Mouse (Mus musculus): ENCODE results near the gene Arid5a. TPM values are rescaled to one million over a fixed set of nuclear protein-coding genes. Genes with fewer than 3 reads are reported as not detected.

The Arid5a gene
- polyA plus RNA-seq, 1 experiment from 2014 or later: 13.1 TPM

DNA sequence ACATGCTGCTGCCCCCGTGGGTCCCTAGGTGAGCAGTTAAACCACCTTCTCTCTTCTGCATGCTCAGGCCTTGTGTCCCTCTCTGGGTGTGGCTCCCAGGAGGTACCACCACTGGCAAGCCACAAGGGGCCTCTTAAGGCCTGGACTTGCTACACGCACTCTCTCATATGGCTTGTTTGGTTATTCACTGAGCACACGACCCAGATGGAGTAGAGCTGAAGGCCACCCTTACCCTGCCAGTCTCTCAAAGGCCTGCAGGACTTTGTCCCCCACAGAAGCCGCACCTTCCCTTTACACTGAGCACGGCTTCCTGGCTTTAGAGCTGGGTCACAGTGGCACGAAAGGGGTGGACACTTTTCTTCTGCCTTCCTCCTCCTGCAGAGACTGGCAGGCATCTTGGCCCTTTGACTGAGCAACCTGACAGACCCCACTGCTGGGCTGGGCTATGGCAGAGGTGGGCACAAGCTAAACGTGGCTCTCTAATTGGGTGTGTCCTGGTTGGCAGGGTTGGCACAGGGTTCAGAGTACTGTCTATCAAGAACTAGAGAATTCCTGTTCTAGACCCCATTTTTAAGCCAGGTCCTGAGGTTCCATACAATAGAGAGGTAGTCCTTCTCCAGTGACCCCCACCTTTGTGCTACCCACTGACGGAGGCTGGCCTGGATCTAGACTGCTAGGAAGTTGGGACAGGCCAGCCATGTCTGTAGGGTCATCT lies 35.9 kb upstream of the Arid5a start:
- Histone ChIP-seq H3K36me3 (no peaks in the 10 kb centered on the region), H3K4me1 (replicated peaks) (peaks cover 44% of the 10 kb centered on the region), H3K9me3 (replicated peaks) (no peaks in the 10 kb centered on the region), H3K27ac (peak overlapping the region; percentile 71), H3K4me2 (peak overlapping the region; percentile 53; the same call in 1 of the 2 replicates), H3K4me3 (no peak overlapping the region), H3K27me3 (peaks cover 9% of the 10 kb centered on the region), H3K9ac (peak overlapping the region; percentile 29; the same call in 1 of the 2 replicates)
- WGBS: 65% methylated on average over 8 of the region's 8 CpGs
- ATAC-seq (replicated peaks; ENCODE audit: insufficient number of reproducible peaks, insufficient read depth, low FRiP score, low read depth): no peak

DNA sequence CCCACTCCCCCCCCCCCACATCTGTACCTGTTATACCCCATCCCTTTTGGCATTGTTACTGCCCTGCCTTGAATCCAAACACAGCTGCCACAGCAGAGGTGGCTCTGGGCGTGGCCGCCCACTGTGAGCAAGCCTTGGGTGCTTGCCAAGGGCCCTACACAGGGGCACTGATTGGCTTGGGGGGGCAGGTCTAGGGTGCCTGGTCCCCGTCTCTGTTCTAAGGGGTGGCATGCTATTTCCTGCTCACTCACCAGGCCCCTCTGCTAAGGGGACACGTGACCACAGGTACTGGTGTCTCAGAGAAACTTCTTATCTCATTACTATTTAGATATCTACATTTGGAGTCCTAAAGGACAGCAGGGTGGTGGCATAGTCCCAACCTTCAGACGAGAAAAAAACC lies 35.0 kb upstream of the Arid5a start:
- Histone ChIP-seq H3K27me3 (peaks cover 9% of the 10 kb centered on the region), H3K9ac (no peak overlapping the region), H3K4me3 (peak overlapping the region; percentile 20), H3K27ac (peak overlapping the region; percentile 71), H3K4me2 (peak overlapping the region; percentile 53), H3K9me3 (replicated peaks) (no peaks in the 10 kb centered on the region), H3K4me1 (replicated peaks) (peaks cover 44% of the 10 kb centered on the region), H3K36me3 (no peaks in the 10 kb centered on the region)
- no peak for ATAC-seq (replicated peaks; ENCODE audit: insufficient number of reproducible peaks, insufficient read depth, low FRiP score, low read depth)
- 28% methylated on average over 5 of the region's 5 CpGs for WGBS

DNA sequence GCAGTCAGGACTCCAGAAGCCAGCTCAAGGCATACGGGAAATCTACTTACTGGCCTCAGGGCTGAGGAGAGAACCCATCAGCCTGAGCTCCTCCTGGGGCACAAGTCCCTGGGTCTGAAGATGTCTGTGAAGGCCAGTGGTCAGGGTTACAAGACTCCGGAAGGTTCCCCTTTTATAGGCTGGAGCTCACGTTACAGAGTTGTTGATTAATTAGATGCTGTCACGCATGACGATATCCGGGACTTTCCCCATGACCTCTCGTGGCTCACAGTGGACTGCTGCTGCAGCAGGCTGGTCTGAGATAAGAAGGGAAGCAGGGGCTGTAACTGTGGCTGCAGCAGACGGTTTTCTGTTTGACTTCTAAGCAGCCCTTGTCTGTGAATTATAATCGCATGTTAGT lies 34.2 kb upstream of the Arid5a start:
- ATAC-seq (replicated peaks; ENCODE audit: insufficient number of reproducible peaks, insufficient read depth, low FRiP score, low read depth): no peak
- Histone ChIP-seq H3K9me3 (replicated peaks) (no peaks in the 10 kb centered on the region), H3K36me3 (no peaks in the 10 kb centered on the region), H3K27ac (peak overlapping the region; percentile 71), H3K4me3 (peak overlapping the region; percentile 20), H3K4me2 (peak overlapping the region; percentile 53), H3K9ac (0 out of 2 replicates have a peak overlapping the region, but pooled peaks have one; percentile 12), H3K4me1 (replicated peaks) (peaks cover 44% of the 10 kb centered on the region), H3K27me3 (peaks cover 9% of the 10 kb centered on the region)
- WGBS: 4% methylated on average over 9 of the region's 9 CpGs

DNA sequence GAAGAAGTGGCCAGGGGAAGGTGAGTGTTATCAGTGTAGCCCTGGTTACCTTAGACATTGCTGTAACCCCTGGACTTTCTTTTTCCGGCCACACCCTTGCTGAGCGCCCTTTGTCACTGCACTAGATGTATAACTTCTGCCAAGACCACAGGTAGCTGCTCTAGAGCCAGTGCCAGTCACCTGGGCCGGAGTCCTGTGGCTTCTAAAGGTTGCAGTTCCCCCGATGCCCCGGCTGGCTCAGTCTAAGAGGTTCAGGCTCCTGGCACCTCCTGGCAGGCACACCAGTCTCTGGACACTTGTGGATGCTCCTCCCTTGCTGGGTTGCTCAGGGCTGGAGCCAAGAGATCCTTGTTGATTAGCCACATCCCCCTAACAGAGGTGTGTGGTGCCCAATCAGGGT lies 33.1 kb upstream of the Arid5a start, which contains the start of gene Neurl3:
TSS of gene Neurl3 (minus strand) at position 225 of the 400 bp plus-strand sequence.
- no peaks in the 10 kb centered on the region for H3K9me3 ChIP-seq (replicated peaks)
- H3K27me3 ChIP-seq: peaks cover under 1% of the 10 kb centered on the region; the same call in 1 of the 2 replicates
- peak within 1 kb of the TSS; percentile 71 for H3K27ac ChIP-seq
- peak within 1 kb of the TSS; percentile 53 for H3K4me2 ChIP-seq
- H3K36me3 ChIP-seq: no peaks in the 10 kb centered on the region
- no peak for ATAC-seq (replicated peaks; ENCODE audit: insufficient number of reproducible peaks, insufficient read depth, low FRiP score, low read depth)
- peaks cover 38% of the 10 kb centered on the region for H3K4me1 ChIP-seq (replicated peaks)
- peak within 1 kb of the TSS; percentile 20 for H3K4me3 ChIP-seq
- H3K9ac ChIP-seq: 0 out of 2 replicates have a peak within 1 kb of the TSS, but pooled peaks have one; percentile 12
- 83% methylated on average over 5 of the region's 5 CpGs for WGBS

DNA sequence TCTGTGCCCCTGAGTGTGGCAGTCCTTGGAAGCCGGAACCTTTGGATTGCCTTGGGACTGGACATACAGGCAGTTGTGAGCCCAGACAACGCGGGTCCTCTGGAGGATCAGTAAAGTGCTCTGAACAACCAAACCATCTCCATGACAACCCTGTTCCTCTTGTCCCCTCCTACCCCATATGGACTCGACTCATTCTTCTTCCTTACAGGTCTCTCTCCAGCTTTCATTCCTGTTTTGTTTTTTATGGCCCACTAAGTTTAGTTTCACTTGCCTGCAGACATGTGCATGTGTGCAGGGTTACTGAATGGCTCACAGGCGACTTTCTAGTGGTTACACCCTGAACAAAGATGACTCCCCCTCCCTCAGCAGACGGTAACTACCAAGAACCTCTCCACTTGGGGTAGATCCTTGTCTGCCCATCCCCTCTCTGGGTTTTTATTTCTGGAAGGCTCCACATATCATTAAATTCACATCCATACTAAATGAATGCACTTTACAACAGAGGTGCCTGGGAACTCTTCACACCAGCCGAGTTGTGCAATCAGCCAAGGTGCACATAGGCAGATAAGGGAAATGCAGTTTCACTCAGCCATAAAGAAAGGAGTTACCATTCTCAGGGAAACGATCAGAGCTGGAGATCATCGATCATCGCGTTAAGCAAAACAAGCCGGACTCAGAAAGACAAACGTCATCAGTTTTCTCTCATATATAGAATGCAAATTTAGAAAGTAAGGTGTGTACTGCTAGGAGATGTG lies 31.7 kb upstream of the Arid5a start:
- Histone ChIP-seq H3K9ac (no peak overlapping the region), H3K27me3 (no peaks in the 10 kb centered on the region), H3K4me3 (no peak overlapping the region), H3K4me1 (replicated peaks) (peaks cover 30% of the 10 kb centered on the region), H3K4me2 (no peak overlapping the region), H3K27ac (no peak overlapping the region), H3K9me3 (replicated peaks) (no peaks in the 10 kb centered on the region), H3K36me3 (no peaks in the 10 kb centered on the region)
- no peak for ATAC-seq (replicated peaks; ENCODE audit: insufficient number of reproducible peaks, insufficient read depth, low FRiP score, low read depth)
- WGBS: 70% methylated on average over 13 of the region's 13 CpGs

DNA sequence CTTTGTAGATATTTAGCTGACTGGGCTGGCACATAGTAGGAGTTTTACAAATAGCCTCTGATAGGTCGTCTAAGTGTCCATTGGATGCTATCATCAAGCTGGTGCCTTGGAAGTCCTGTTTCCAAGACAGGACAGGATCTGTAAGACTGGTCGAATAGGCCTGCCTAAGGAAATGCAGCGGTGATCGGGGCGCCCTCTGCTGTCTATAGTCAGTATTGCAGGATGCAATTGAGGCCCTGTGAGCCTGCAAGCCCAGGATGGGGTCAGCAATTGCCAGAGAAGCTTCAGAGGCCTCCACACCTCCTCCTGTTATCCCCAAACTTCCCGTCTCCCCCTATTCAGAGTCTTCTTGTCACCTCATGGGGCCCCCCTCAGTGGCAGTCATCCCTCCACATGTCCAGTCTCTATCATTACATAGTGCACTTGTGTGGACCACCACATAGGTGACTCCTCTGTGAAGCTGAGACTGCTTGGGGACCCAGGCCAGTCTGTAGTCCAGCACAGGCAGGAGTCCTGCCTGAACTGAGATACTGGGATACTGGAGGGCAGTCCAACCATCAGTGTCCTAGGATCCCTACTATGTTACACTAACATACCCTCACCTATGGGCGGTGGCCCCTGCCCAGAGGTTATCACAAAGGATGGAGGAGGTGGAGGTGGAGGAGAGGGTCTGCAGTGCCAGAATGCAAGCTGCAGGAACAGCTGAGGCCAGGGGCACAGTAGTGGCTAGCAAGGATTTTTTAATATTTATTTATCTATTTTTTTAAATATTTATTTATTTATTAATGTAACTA lies 30.1 kb upstream of the Arid5a start:
- H3K9me3 ChIP-seq (replicated peaks): no peaks in the 10 kb centered on the region
- no peak overlapping the region for H3K4me2 ChIP-seq
- WGBS: 20% methylated on average over 7 of the region's 7 CpGs

DNA sequence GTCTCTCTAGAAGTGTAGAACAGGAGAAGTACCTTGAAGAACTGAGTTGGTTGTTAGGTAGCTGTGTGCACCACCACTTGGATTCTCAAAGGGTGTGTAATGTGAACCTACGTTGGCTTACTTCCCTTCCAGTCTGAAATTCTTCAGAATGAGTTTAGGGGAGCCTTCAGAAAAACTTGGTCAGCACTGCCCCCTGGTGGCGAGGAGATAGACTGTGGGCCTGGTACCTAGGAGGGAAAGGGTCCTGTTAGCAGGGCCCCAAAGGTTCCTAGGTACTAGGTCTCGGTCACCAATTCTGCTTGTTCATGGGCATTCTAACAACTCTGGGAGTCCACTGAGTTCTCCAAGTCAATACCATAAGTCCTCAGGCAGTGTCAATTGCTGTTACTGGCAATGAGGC lies 28.3 kb upstream of the Arid5a start:
- H3K9me3 ChIP-seq (replicated peaks): no peaks in the 10 kb centered on the region
- 18% methylated on average over 3 of the region's 3 CpGs for WGBS
- H3K36me3 ChIP-seq: no peaks in the 10 kb centered on the region
- H3K9ac ChIP-seq: no peak overlapping the region
- no peaks in the 10 kb centered on the region for H3K27me3 ChIP-seq
- H3K4me1 ChIP-seq (replicated peaks): no peaks in the 10 kb centered on the region
- H3K27ac ChIP-seq: no peak overlapping the region
- ATAC-seq (replicated peaks; ENCODE audit: insufficient number of reproducible peaks, insufficient read depth, low FRiP score, low read depth): no peak
- H3K4me3 ChIP-seq: no peak overlapping the region
- H3K4me2 ChIP-seq: no peak overlapping the region

More for the DNA sequence above, 30.1 kb upstream of the Arid5a start:
- H3K27ac ChIP-seq: no peak overlapping the region
- H3K9ac ChIP-seq: no peak overlapping the region
- peaks cover 13% of the 10 kb centered on the region for H3K4me1 ChIP-seq (replicated peaks)
- ATAC-seq (replicated peaks; ENCODE audit: insufficient number of reproducible peaks, insufficient read depth, low FRiP score, low read depth): no peak
- no peaks in the 10 kb centered on the region for H3K36me3 ChIP-seq
- no peak overlapping the region for H3K4me3 ChIP-seq
- no peaks in the 10 kb centered on the region for H3K27me3 ChIP-seq

DNA sequence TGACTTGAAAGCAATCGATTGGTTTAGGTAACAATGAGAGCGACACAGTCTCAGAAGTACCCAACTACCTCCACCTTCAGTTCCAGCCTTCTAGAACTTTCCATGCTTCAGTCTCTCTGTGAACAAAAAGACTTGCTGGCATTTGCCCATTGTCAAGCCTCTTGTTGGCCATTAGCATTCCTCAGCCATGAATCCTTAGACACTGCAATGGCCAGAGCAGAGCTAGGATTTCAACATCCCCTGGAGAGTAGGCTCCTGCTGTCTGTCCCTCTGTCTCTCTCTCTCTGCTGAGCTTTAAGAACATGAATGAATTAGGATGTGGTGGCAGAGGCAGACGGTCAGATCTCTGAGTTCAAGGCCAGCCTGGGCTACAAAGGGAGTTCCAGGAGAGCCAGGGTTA lies 26.6 kb upstream of the Arid5a start:
- no peaks in the 10 kb centered on the region for H3K9me3 ChIP-seq (replicated peaks)
- H3K4me2 ChIP-seq: no peak overlapping the region
- no peak overlapping the region for H3K4me3 ChIP-seq
- no peaks in the 10 kb centered on the region for H3K36me3 ChIP-seq
- no peak overlapping the region for H3K9ac ChIP-seq
- H3K27me3 ChIP-seq: no peaks in the 10 kb centered on the region
- 84% methylated on average over 3 of the region's 3 CpGs for WGBS
- no peaks in the 10 kb centered on the region for H3K4me1 ChIP-seq (replicated peaks)
- no peak overlapping the region for H3K27ac ChIP-seq
- ATAC-seq (replicated peaks; ENCODE audit: insufficient number of reproducible peaks, insufficient read depth, low FRiP score, low read depth): no peak

DNA sequence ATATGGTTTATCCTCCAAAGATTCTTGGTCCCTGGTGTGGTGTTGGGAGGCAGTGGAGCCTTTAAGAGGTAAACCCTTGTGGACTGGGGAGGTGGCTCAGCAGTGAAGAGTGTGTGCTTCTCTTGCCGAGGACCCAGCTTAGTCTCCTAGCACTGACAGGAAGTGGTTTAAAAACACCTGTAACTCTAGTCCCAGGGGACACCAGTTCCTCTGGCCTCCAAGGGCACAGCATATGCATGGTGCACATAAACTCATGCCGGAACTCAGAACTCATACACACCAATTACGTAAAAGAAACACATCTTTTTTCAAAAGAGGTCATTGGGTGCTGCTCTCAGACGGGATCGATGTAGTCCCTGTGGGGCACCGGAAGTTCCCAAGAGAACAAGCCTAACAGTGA lies 25.7 kb upstream of the Arid5a start:
- ATAC-seq (replicated peaks; ENCODE audit: insufficient number of reproducible peaks, insufficient read depth, low FRiP score, low read depth): no peak
- Histone ChIP-seq H3K9ac (no peak overlapping the region), H3K36me3 (no peaks in the 10 kb centered on the region), H3K27ac (no peak overlapping the region), H3K9me3 (replicated peaks) (no peaks in the 10 kb centered on the region), H3K4me2 (no peak overlapping the region), H3K4me1 (replicated peaks) (no peaks in the 10 kb centered on the region), H3K27me3 (no peaks in the 10 kb centered on the region), H3K4me3 (no peak overlapping the region)
- WGBS: 81% methylated on average over 6 of the region's 6 CpGs

DNA sequence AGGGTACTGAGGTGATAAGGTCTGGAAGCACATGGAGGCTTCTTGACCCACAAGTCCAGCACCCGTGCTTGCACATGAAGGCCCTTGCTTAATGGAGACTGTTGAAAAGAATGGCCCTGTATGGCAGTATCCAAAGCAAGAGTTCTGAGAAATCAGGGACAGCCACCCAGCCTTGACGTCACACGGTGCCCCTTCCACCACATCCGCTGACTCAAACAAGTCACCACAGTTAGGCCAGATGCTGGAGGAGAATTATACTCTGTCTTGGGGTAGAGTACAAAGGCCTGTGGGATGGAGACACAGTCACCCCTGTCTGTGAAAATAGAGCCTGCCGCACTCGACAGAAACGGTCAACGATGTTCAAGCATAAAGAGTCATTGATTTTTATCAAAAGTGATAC lies 14.1 kb upstream of the Arid5a start:
- no peak overlapping the region for H3K4me2 ChIP-seq
- H3K27me3 ChIP-seq: peaks cover 15% of the 10 kb centered on the region; the same call in 1 of the 2 replicates
- H3K4me3 ChIP-seq: no peak overlapping the region
- H3K9me3 ChIP-seq (replicated peaks): no peaks in the 10 kb centered on the region
- no peak overlapping the region for H3K27ac ChIP-seq
- 86% methylated on average over 8 of the region's 8 CpGs for WGBS
- ATAC-seq (replicated peaks; ENCODE audit: insufficient number of reproducible peaks, insufficient read depth, low FRiP score, low read depth): no peak
- H3K36me3 ChIP-seq: no peaks in the 10 kb centered on the region
- no peak overlapping the region for H3K9ac ChIP-seq
- H3K4me1 ChIP-seq (replicated peaks): no peaks in the 10 kb centered on the region

DNA sequence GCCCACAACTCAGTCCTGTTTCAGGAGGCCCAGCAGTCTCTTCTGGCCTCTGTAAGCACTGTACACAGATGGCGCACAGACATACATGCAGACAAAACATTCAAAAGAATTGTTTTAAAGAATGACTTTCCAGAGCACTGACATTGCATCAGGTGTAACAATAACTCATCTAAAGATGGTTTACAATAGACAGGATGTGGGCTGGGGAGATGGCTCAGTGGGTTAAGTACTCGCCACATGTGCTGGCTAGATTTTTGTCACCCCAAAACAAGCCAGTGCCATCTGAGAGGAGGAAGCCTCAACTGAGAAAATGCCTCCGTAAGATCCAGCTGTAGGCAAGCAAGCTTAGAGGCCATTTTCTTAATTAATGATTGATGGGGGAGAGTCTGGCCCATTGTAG lies 13.1 kb upstream of the Arid5a start:
- Histone ChIP-seq H3K9me3 (replicated peaks) (no peaks in the 10 kb centered on the region), H3K27me3 (peaks cover 24% of the 10 kb centered on the region; the same call in 1 of the 2 replicates), H3K4me2 (no peak overlapping the region), H3K9ac (no peak overlapping the region), H3K4me1 (replicated peaks) (no peaks in the 10 kb centered on the region), H3K36me3 (no peaks in the 10 kb centered on the region), H3K27ac (no peak overlapping the region), H3K4me3 (no peak overlapping the region)
- WGBS: 77% methylated on average over 3 of the region's 3 CpGs
- no peak for ATAC-seq (replicated peaks; ENCODE audit: insufficient number of reproducible peaks, insufficient read depth, low FRiP score, low read depth)

All from heart, embryonic 15.5 days (tissue).